Mouse (Mus musculus): ENCODE data around the gene Calu.
A peak's percentile ranks its signal among the peaks of the same experiment; 100 is the strongest.
"Not testable (repeated sequence)": the region's sequence is repeated elsewhere in the genome, so short reads cannot be mapped to it uniquely, and the experiment has no call there.

The Calu gene

GRCm38 (mm10) chr6:29347665-29348370 lies at the start of gene Calu:
Gene Calu, plus strand, starts transcription at chr6:29348069.
- DNase-seq (ENCODE audit: low spot score) = peak; percentile 100

- no peak for DNase-seq (ENCODE audit: low spot score)
These were observed 48.8 kb upstream of the Calu start for GRCm38 (mm10) chr6:29299112-29299511.

GRCm38 (mm10) chr6:29303251-29303650 lies 44.6 kb upstream of the Calu start:
- DNase-seq (ENCODE audit: low spot score) = no peak

GRCm38 (mm10) chr6:29303726-29304125 lies 44.1 kb upstream of the Calu start:
- no peak for DNase-seq (ENCODE audit: low spot score)

- no peak for DNase-seq (ENCODE audit: low spot score)
These were observed 42.4 kb upstream of the Calu start for GRCm38 (mm10) chr6:29305462-29305861.

GRCm38 (mm10) chr6:29308846-29309605 lies 38.8 kb upstream of the Calu start:
- no peak for DNase-seq (ENCODE audit: low spot score)

- no peak for DNase-seq (ENCODE audit: low spot score)
These were observed 34.1 kb upstream of the Calu start for GRCm38 (mm10) chr6:29313690-29314202.

GRCm38 (mm10) chr6:29317286-29317685 lies 30.6 kb upstream of the Calu start:
- DNase-seq (ENCODE audit: low spot score) = no peak

- no peak for DNase-seq (ENCODE audit: low spot score)
These were observed 29.9 kb upstream of the Calu start for GRCm38 (mm10) chr6:29317941-29318340.

GRCm38 (mm10) chr6:29318879-29319278 lies 29.0 kb upstream of the Calu start, which contains the start of gene Fam71f1:
Gene Fam71f1, plus strand, starts transcription at chr6:29319140.
- DNase-seq (ENCODE audit: low spot score) = no peak

- no peak for DNase-seq (ENCODE audit: low spot score)
These were observed 26.3 kb upstream of the Calu start for GRCm38 (mm10) chr6:29321586-29321985.

GRCm38 (mm10) chr6:29322147-29322546 lies 25.7 kb upstream of the Calu start:
- DNase-seq (ENCODE audit: low spot score) = no peak

GRCm38 (mm10) chr6:29322735-29323134 lies 25.1 kb upstream of the Calu start:
- DNase-seq (ENCODE audit: low spot score) = no peak

- DNase-seq (ENCODE audit: low spot score) = no peak
These were observed 20.9 kb upstream of the Calu start for GRCm38 (mm10) chr6:29326961-29327360.

GRCm38 (mm10) chr6:29329514-29329913 lies 18.4 kb upstream of the Calu start:
- DNase-seq (ENCODE audit: low spot score) = no peak

- not testable (repeated sequence) for DNase-seq (ENCODE audit: low spot score)
These were observed 1.4 kb upstream of the Calu start for GRCm38 (mm10) chr6:29346512-29346911.

GRCm38 (mm10) chr6:29347189-29347588 lies 680 bp upstream of the Calu start:
- DNase-seq (ENCODE audit: low spot score) = no peak

GRCm38 (mm10) chr6:29348371-29348724 lies 479 bp downstream of the Calu start:
- DNase-seq (ENCODE audit: low spot score) = no peak

GRCm38 (mm10) chr6:29351613-29352012 lies 3.7 kb downstream of the Calu start:
- no peak for DNase-seq (ENCODE audit: low spot score)

GRCm38 (mm10) chr6:29352816-29353215 lies 4.9 kb downstream of the Calu start:
- DNase-seq (ENCODE audit: low spot score) = no peak

GRCm38 (mm10) chr6:29359386-29359785 lies 11.5 kb downstream of the Calu start:
- DNase-seq (ENCODE audit: low spot score) = no peak

- no peak for DNase-seq (ENCODE audit: low spot score)
These were observed 12.3 kb downstream of the Calu start for GRCm38 (mm10) chr6:29360211-29360610.

Measured in urinary bladder, postnatal 14 days (tissue).